Mouse (Mus musculus): ENCODE data around the gene Mdm2.

- TF ChIP-seq POLR2A (IDR thresholded peaks at IDR 0.05; ENCODE audit: insufficient read depth, low read depth, low read length) (no peak), CTCF (IDR thresholded peaks at IDR 0.05; ENCODE audit: insufficient read depth, low read depth, low read length) (no peak)
These were observed 50.7 kb downstream of the Mdm2 start for GRCm38 (mm10) chr10:117659819-117660218.

Data from olfactory bulb, adult 2 months (tissue).